Mouse (Mus musculus) kidney, embryonic 14.5 days (tissue): ENCODE measurements around the gene Tbata. TPM values are rescaled to one million over a fixed set of nuclear protein-coding genes. Genes with fewer than 3 reads are reported as not detected.

Source experiments
- ATAC-seq: fragments of 200-750 bp; cut with Nextera tagmentation; 2 replicates; pipeline ENCODE4 v1.8.0; 2017; ENCODE audit warnings: moderate number of reproducible peaks, mild to moderate bottlenecking, moderate TSS enrichment, moderate library complexity; ENCODE audit not compliant: low FRiP score, low TSS enrichment
- H3K27ac ChIP-seq: fragments of 300-500 bp; sonication (generic); 2 replicates; pipeline ENCODE4 v1.5.1; 2014; ENCODE audit warnings: low read depth, mild to moderate bottlenecking, low read length, moderate library complexity, mixed read lengths
- H3K27me3 ChIP-seq: fragments of 300-500 bp; sonication (generic); 2 replicates; pipeline ENCODE4 v1.6.1; 2014; ENCODE audit warnings: mild to moderate bottlenecking, low read length; ENCODE audit not compliant: control insufficient read depth, insufficient read depth
- H3K36me3 ChIP-seq: fragments of 300-500 bp; sonication (generic); 2 replicates; pipeline ENCODE4 v1.6.1; 2014; ENCODE audit warnings: low read length, mixed read lengths; ENCODE audit not compliant: control insufficient read depth, insufficient read depth
- H3K4me1 ChIP-seq: fragments of 300-500 bp; sonication (generic); 2 replicates; pipeline ENCODE4 v1.6.1; 2014; ENCODE audit warnings: low read length, mixed read lengths; ENCODE audit not compliant: control insufficient read depth, insufficient read depth
- H3K4me2 ChIP-seq: fragments of 300-500 bp; sonication (generic); replicated peaks from 2 replicates; pipeline ENCODE4 v1.6.1; 2014; ENCODE audit warnings: low read depth, mild to moderate bottlenecking, low read length
- H3K4me3 ChIP-seq: fragments of 300-500 bp; sonication (generic); 2 replicates; pipeline ENCODE4 v1.5.1; 2014; ENCODE audit warnings: mild to moderate bottlenecking, low read length
- H3K9ac ChIP-seq: fragments of 300-500 bp; sonication (generic); 2 replicates; pipeline ENCODE4 v1.6.1; 2014; ENCODE audit warnings: low read depth, mild to moderate bottlenecking, low read length, moderate library complexity
- H3K9me3 ChIP-seq: fragments of 300-500 bp; sonication (generic); 2 replicates; pipeline ENCODE4 v1.6.1; 2016; ENCODE audit warnings: low read length; ENCODE audit not compliant: control insufficient read depth
- WGBS: fragments of 180-500 bp; shearing (Covaris S2); extraction: QIAGEN DNeasy Blood & Tissue Kit; methylation state at CpG from one replicate; pipeline ENCODE4 v1.1.7; 2014; 5-methylcytosine and 5-hydroxymethylcytosine counted together
- microRNA-seq: library from miRNA; unstranded; fragments of <30 nt; microRNA quantifications from one replicate; pipeline ENCODE4, GENCODE M21; 2016
- polyA plus RNA-seq: library from polyadenylated mRNA; unstranded; fragments of >200 nt; fragmentation: Nextera tagmentation; extraction: Ambion mirVana; gene quantifications from 2 replicates; pipeline ENCODE4 v1.2.1, GENCODE M21; 2014

Tbata gene
- polyA plus RNA-seq, 1 experiment from 2014 or later: not detected

DNA sequence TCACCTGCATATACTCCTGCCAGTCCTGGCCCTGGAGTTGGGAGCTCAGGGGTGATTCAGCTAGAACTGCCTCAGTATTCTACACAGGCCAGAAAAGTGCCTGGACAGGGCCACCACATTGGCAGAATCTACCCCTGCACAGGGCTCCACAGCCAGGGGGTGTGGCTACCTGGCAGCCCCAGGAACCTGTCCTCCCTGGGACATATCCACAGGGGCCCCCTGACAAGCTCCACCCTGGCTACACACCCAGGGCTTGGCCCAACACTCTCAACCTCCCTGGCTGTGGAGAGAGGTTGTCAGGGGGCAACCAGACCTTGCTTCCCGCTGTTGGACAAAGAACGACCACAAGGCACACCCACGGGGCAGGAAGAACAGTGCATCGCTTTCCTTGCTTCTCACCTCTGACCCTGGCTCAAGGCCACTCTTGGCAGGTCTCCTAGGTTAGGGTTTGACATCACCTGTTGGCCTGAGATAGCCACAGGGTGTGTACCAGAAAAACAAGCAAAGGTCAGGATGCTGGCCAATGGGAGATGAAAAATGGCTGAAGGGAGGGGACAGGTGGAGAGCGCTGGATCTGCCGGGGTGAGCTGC lies 64.0 kb downstream of the Tbata start:
- ATAC-seq: no peak
- H3K36me3 ChIP-seq: no peaks in the 10 kb centered on the region

DNA sequence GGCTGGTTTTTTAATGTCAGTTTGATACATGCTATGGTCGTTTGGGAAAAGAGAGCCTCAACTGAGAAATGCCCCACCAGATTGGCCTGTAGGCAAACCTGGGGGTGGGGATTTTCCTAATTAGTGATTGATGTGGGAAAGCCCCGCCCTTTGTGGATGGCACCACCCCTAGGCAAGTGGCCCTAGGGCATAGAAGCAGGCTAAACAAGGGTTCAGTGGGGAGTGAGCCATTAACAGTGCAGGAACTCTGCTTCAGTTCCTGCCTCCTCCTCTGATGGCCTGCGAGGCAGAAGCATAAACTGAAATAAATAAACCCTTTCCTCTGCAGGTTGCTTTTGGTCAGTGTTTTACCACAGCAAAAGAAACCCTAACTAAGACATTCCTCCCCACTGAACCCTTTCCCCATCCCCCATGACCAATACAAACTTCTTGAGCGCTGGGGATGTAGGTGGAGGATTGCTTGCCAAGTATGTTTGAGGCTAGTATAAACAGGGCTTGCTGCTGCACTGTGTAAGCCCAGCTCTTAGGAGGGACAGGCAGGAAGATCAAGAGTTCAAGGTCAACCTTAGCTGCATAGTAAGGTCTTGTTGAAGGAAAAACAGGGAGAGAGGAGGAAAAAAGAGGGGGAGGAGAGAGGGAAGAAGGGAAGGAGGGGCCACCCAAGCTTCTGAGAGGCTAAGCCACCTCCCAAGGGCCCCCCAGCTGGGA lies 65.1 kb downstream of the Tbata start:
- Histone ChIP-seq H3K4me1 (0 out of 2 replicates have a peak, but pooled peaks cover 4% of the 10 kb centered on the region), H3K9me3 (no peaks in the 10 kb centered on the region), H3K27ac (no peak overlapping the region), H3K9ac (no peak overlapping the region), H3K4me2 (no peak overlapping the region), H3K27me3 (no peaks in the 10 kb centered on the region), H3K4me3 (no peak overlapping the region), H3K36me3 (no peaks in the 10 kb centered on the region)
- WGBS: 49% methylated on average over 4 of the region's 4 CpGs
- no peak for ATAC-seq

More for the DNA sequence above, 64.0 kb downstream of the Tbata start:
- 85% methylated on average over 6 of the region's 6 CpGs for WGBS
- Histone ChIP-seq H3K4me1 (no peaks in the 10 kb centered on the region), H3K9ac (no peak overlapping the region), H3K4me2 (no peak overlapping the region), H3K9me3 (no peaks in the 10 kb centered on the region), H3K27me3 (no peaks in the 10 kb centered on the region), H3K4me3 (no peak overlapping the region), H3K27ac (no peak overlapping the region)

DNA sequence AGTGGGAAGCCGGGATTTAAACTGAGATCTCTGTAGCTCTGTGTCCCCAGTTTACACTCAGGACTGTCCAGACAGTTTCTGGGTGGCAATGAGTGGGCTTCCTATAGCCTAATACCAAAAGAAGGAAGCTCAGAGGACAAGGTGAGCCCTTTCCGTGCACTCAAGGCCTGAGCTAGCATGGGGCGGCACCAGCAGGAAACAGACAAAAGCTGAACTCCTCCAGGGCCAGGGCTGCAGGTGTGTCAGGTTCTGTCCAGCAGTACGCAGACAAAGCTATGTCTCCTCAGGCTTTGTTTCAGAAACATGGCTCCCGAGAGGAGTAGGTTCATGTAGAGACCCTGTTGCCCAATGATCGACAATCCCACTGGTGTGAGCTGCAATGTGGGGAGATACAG lies 65.6 kb downstream of the Tbata start:
- no peak for ATAC-seq
- Histone ChIP-seq H3K27me3 (no peaks in the 10 kb centered on the region), H3K4me2 (no peak overlapping the region), H3K36me3 (no peaks in the 10 kb centered on the region), H3K4me3 (no peak overlapping the region), H3K4me1 (0 out of 2 replicates have a peak, but pooled peaks cover 6% of the 10 kb centered on the region), H3K9ac (no peak overlapping the region), H3K9me3 (no peaks in the 10 kb centered on the region), H3K27ac (no peak overlapping the region)
- 78% methylated on average over 6 of the region's 6 CpGs for WGBS

Small RNA genes lying within 50 kb of the gene (microRNA-seq; reads per million reads assigned to microRNA genes)
- gene Gm44308: not detected

Other genes with a start within 250 kb of the Tbata start
- 140 and 143 TPM in 2 replicates for gene Pcbd1, start 82.6 kb upstream of the Tbata start, polyA plus RNA-seq
- 35.9 and 72.4 TPM in 2 replicates for gene Sgpl1, start 24.3 kb upstream of the Tbata start, polyA plus RNA-seq
- 1.3 and 1.4 TPM in 2 replicates for gene Adamts14, start 101.5 kb downstream of the Tbata start, polyA plus RNA-seq
- not detected in 2 replicates for gene Prf1, start 125.9 kb downstream of the Tbata start, polyA plus RNA-seq
- gene Pald1, start 211.6 kb downstream of the Tbata start, polyA plus RNA-seq: 14.9 and 25.5 TPM in 2 replicates
- gene Nodal, start 246.0 kb downstream of the Tbata start, polyA plus RNA-seq: 0.30 and 0.44 TPM in 2 replicates